In the genomic region with DNA sequence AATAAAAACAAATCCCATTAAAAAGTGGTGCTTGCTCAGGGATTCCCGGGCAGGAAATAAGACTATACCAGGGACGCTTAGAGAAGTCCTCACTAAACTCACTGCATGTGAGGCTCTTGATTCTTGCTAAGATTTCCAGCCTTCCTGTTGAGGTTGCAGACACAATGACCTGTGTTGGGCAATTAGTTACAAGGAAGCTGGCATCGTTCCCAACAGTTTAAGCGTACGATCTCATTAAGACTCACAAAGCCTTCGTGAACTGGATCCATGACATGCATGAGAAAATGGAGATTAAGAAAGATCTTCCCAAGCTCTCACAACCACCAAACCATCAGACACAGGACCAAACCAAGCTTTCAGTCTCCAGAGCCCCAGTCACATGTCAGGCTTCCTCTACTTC, we compare ENCODE assay signal across 19 mouse cellular contexts.
DNase-seq lines count a peak whose midpoint lies in the region; ATAC-seq and TF ChIP-seq lines count a peak whose summit lies in the region.
"Had no signal": no experiment of that assay in that cellular context is flagged by ENCODE, and none has a peak within 500 bp of the region (broad histone marks: within the 10 kb centered on the region; RNA-seq: fewer than 3 reads in every experiment).

No protein-coding gene starts in this region.

- no peak for TF ChIP-seq CTCF in forebrain, postnatal 0 days (IDR thresholded peaks at IDR 0.05; ENCODE audit: low read depth)
- no peak for TF ChIP-seq CTCF in lung, adult 2 months (IDR thresholded peaks at IDR 0.05; ENCODE audit: insufficient read depth, low read length)

- H3K4me3 ChIP-seq in forebrain, embryonic 11.5 days (ENCODE audit: low read depth, low read length), result no peak overlapping the region
- no peak overlapping the region for H3K4me3 ChIP-seq in forebrain, postnatal 0 days (ENCODE audit: low read depth, low read length)
- H3K4me3 ChIP-seq in lung, adult 2 months (replicated peaks; ENCODE audit: extremely low read depth, low read depth, low read length), result no peak overlapping the region
- H3K4me3 ChIP-seq: heart, embryonic 10.5 days; hindbrain, embryonic 13.5 days; myocyte had no signal

- no peaks in the 10 kb centered on the region for H3K36me3 ChIP-seq in forebrain, embryonic 11.5 days (ENCODE audit: control insufficient read depth, insufficient read depth, low read length)
- H3K36me3 ChIP-seq in forebrain, postnatal 0 days (ENCODE audit: insufficient read depth), result no peaks in the 10 kb centered on the region
- H3K36me3 ChIP-seq: heart, embryonic 10.5 days; hindbrain, embryonic 13.5 days had no signal

- H3K9ac ChIP-seq in forebrain, embryonic 11.5 days (ENCODE audit: low read length), result no peak overlapping the region
- no peak overlapping the region for H3K9ac ChIP-seq in forebrain, postnatal 0 days
- H3K9ac ChIP-seq: hindbrain, embryonic 13.5 days; liver, postnatal 0 days had no signal

- H3K4me1 ChIP-seq in forebrain, embryonic 11.5 days (replicated peaks; ENCODE audit: control insufficient read depth, insufficient read depth, low read length), result no peaks in the 10 kb centered on the region
- H3K4me1 ChIP-seq in forebrain, postnatal 0 days (ENCODE audit: insufficient read depth), result no peaks in the 10 kb centered on the region
- H3K4me1 ChIP-seq in lung, adult 2 months (ENCODE audit: control insufficient read depth, insufficient read depth, low read length), result no peaks in the 10 kb centered on the region
- H3K4me1 ChIP-seq: heart, embryonic 10.5 days; hindbrain, embryonic 13.5 days had no signal

- WGBS in forebrain, embryonic 11.5 days, result 74% methylated on average over 6 of the region's 6 CpGs
- WGBS in forebrain, postnatal 0 days, result 23% methylated on average over 6 of the region's 6 CpGs
- WGBS in lung, adult 2 months, result 34% methylated on average over 6 of the region's 6 CpGs

- no peak overlapping the region for H3K27ac ChIP-seq in forebrain, embryonic 11.5 days (ENCODE audit: low read depth, low read length)
- no peak overlapping the region for H3K27ac ChIP-seq in forebrain, postnatal 0 days (ENCODE audit: low read depth, low read length)
- H3K27ac ChIP-seq: heart, embryonic 10.5 days; hindbrain, embryonic 13.5 days had no signal

- DNase-seq in forebrain, embryonic 11.5 days (ENCODE audit: low spot score), result no peak
- no peak for DNase-seq in forebrain, postnatal 0 days
- DNase-seq in lung, adult 18-20 months, result peak; percentile 3 to 12
- DNase-seq in lung, adult 2 months, result no peak
- DNase-seq in Muller cell, postnatal 12 days (ENCODE audit: inconsistent ontology term), result peak; percentile 1
- peak; percentile 6 to 16 for DNase-seq in kidney, postnatal 36 days
- DNase-seq in thymus, adult 18-20 months, result no peak
- DNase-seq in T-cell, adult 2 months (ENCODE audit: low spot score), result no peak
- DNase-seq: adrenal gland, postnatal 10 days; cerebellum, adult 18-20 months; cerebellum, postnatal 36 days; gastrocnemius, postnatal 36 days; heart, postnatal 14 days; liver; liver, postnatal 0 days; right cerebral cortex, adult 18-20 months had no signal

- no peak for TF ChIP-seq POLR2A in lung, adult 2 months (IDR thresholded peaks at IDR 0.05; ENCODE audit: borderline replicate concordance, extremely low read depth, low read depth, low read length)

- no peaks in the 10 kb centered on the region for H3K27me3 ChIP-seq in forebrain, embryonic 11.5 days (ENCODE audit: control insufficient read depth, insufficient read depth, low read length)
- H3K27me3 ChIP-seq in forebrain, postnatal 0 days (ENCODE audit: insufficient read depth, low read length), result no peaks in the 10 kb centered on the region
- H3K27me3 ChIP-seq: hindbrain, embryonic 13.5 days had no signal

- H3K4me2 ChIP-seq in forebrain, embryonic 11.5 days (ENCODE audit: low read depth, low read length, severe bottlenecking), result no peak overlapping the region
- no peak overlapping the region for H3K4me2 ChIP-seq in forebrain, postnatal 0 days (ENCODE audit: low read depth)
- H3K4me2 ChIP-seq: hindbrain, embryonic 13.5 days had no signal

- ATAC-seq in forebrain, embryonic 11.5 days (replicated peaks; ENCODE audit: low FRiP score), result 0 out of 2 replicates have a peak, but pooled peaks have one; percentile 18
- no peak for ATAC-seq in forebrain, postnatal 0 days
- ATAC-seq: liver, postnatal 0 days had no signal

- no peaks in the 10 kb centered on the region for H3K9me3 ChIP-seq in forebrain, embryonic 11.5 days (ENCODE audit: control insufficient read depth, low read length)
- no peaks in the 10 kb centered on the region for H3K9me3 ChIP-seq in forebrain, postnatal 0 days (ENCODE audit: low read length)
- H3K9me3 ChIP-seq: heart, embryonic 10.5 days; hindbrain, embryonic 13.5 days had no signal

Comparison
In these comparisons a context has a peak if more than half of its experiments do, and no peak if none do; other contexts are left out.
1. DNase-seq: peak in lung, adult 18-20 months (2 of 2), Muller cell, postnatal 12 days (single experiment) and kidney, postnatal 36 days (2 of 2); none in forebrain, embryonic 11.5 days (single experiment), forebrain, postnatal 0 days (single experiment), lung, adult 2 months (single experiment), thymus, adult 18-20 months (0 of 2) and T-cell, adult 2 months (single experiment).